Mouse (Mus musculus): ENCODE results near the gene Klhdc10. TPM values are rescaled to one million over a fixed set of nuclear protein-coding genes. Genes with fewer than 3 reads are reported as not detected.

The Klhdc10 gene
- polyA plus RNA-seq, 2 experiments = 9.4 to 12.8 TPM

- ATAC-seq (ENCODE audit: insufficient read depth) (no peak), DNase-seq (ENCODE audit: low read depth in 3 of 3, low spot score in 3 of 3) (no peak)
- Histone ChIP-seq H3K9ac (replicated peaks) (no peak overlapping the region), H3K36me3 (replicated peaks; ENCODE audit: control insufficient read depth, insufficient read depth, low read depth) (peaks cover 86% of the 10 kb centered on the region), H3K4me3 (ENCODE audit: insufficient read depth in 1 of 2, low read depth in 2 of 2, low read length in 2 of 2) (no peak overlapping the region), H3K4me2 (ENCODE audit: low read depth) (no peak overlapping the region), H3K9me3 (ENCODE audit: control insufficient read depth, low read length) (no peaks in the 10 kb centered on the region), H3K27me3 (ENCODE audit: control insufficient read depth, insufficient read depth, low read length) (no peaks in the 10 kb centered on the region), H3K4me1 (replicated peaks; ENCODE audit: control insufficient read depth in 2 of 2, insufficient read depth in 2 of 2, low read length in 1 of 2) (no peaks in the 10 kb centered on the region), H3K27ac (no peak overlapping the region)
- 84% methylated on average over 6 of the region's 6 CpGs for WGBS (ENCODE audit: insufficient replicate concordance)
- TF ChIP-seq CTCF (IDR thresholded peaks at IDR 0.05; ENCODE audit: low read depth) = no peak
- no peak for TF ChIP-seq EP300 (IDR thresholded peaks at IDR 0.05; ENCODE audit: low read depth)
These were observed 84.8 kb downstream of the Klhdc10 start for GRCm38 (mm10) chr6:30486504-30486903.

- TF ChIP-seq CTCF (IDR thresholded peaks at IDR 0.05; ENCODE audit: low read depth) (no peak), EP300 (IDR thresholded peaks at IDR 0.05; ENCODE audit: low read depth) (no peak)
- 36% methylated on average over 3 of the region's 3 CpGs for WGBS (ENCODE audit: insufficient replicate concordance)
- no peak overlapping the region for H3K9ac ChIP-seq (replicated peaks)
- H3K27me3 ChIP-seq (ENCODE audit: control insufficient read depth, insufficient read depth, low read length) = no peaks in the 10 kb centered on the region
- no peaks in the 10 kb centered on the region for H3K9me3 ChIP-seq (ENCODE audit: control insufficient read depth, low read length)
- peaks cover 3% of the 10 kb centered on the region in 2 experiments; a peak in 3 of 4 replicates for H3K4me1 ChIP-seq (replicated peaks; ENCODE audit: control insufficient read depth in 2 of 2, insufficient read depth in 2 of 2, low read length in 1 of 2)
- no peak overlapping the region for H3K4me3 ChIP-seq (ENCODE audit: insufficient read depth in 1 of 2, low read depth in 2 of 2, low read length in 2 of 2)
- peaks cover 67% of the 10 kb centered on the region for H3K36me3 ChIP-seq (replicated peaks; ENCODE audit: control insufficient read depth, insufficient read depth, low read depth)
- ATAC-seq (ENCODE audit: insufficient read depth) = no peak
- H3K27ac ChIP-seq = no peak overlapping the region
- no peak overlapping the region for H3K4me2 ChIP-seq (ENCODE audit: low read depth)
- DNase-seq (ENCODE audit: low read depth in 3 of 3, low spot score in 3 of 3) = no peak
These were observed 97.4 kb downstream of the Klhdc10 start for GRCm38 (mm10) chr6:30499049-30499448.

Other genes starting within 250 kb of the Klhdc10 start
- 13.8 and 18.7 TPM in 2 replicates for gene Ube2h, start 97.3 kb upstream of the Klhdc10 start, polyA plus RNA-seq (2012; rRNA removed)
- gene Ube2h, start 97.3 kb upstream of the Klhdc10 start, polyA plus RNA-seq (2014; fragmentation: Nextera tagmentation; extraction: Ambion mirVana) = 27.4 and 29.6 TPM in 2 replicates
- 11.9 and 13.7 TPM in 2 replicates for gene Zc3hc1, start 10.8 kb upstream of the Klhdc10 start, polyA plus RNA-seq (2012; rRNA removed)
- 23.4 and 24.1 TPM in 2 replicates for gene Zc3hc1, start 10.8 kb upstream of the Klhdc10 start, polyA plus RNA-seq (2014; fragmentation: Nextera tagmentation; extraction: Ambion mirVana)
- gene Tmem209, start 107.9 kb downstream of the Klhdc10 start, polyA plus RNA-seq (2012; rRNA removed) = 15.9 and 17.6 TPM in 2 replicates
- 19.6 and 20.0 TPM in 2 replicates for gene Tmem209, start 107.9 kb downstream of the Klhdc10 start, polyA plus RNA-seq (2014; fragmentation: Nextera tagmentation; extraction: Ambion mirVana)
- 0.10 TPM in 1 of 2 replicates, not detected in the other for gene Ssmem1, start 108.0 kb downstream of the Klhdc10 start, polyA plus RNA-seq (2012; rRNA removed)
- gene Ssmem1, start 108.0 kb downstream of the Klhdc10 start, polyA plus RNA-seq (2014; fragmentation: Nextera tagmentation; extraction: Ambion mirVana) = 0.14 TPM in 1 of 2 replicates, not detected in the other
- gene Cpa2, start 139.7 kb downstream of the Klhdc10 start, polyA plus RNA-seq (2012; rRNA removed) = 0.60 and 0.63 TPM in 2 replicates
- 0.56 and 2.1 TPM in 2 replicates for gene Cpa2, start 139.7 kb downstream of the Klhdc10 start, polyA plus RNA-seq (2014; fragmentation: Nextera tagmentation; extraction: Ambion mirVana)
- 0.05 and 0.07 TPM in 2 replicates for gene Cpa4, start 166.5 kb downstream of the Klhdc10 start, polyA plus RNA-seq (2012; rRNA removed)
- 0.05 TPM in 1 of 2 replicates, not detected in the other for gene Cpa4, start 166.5 kb downstream of the Klhdc10 start, polyA plus RNA-seq (2014; fragmentation: Nextera tagmentation; extraction: Ambion mirVana)
- 0.02 TPM in 1 of 2 replicates, not detected in the other for gene Cpa5, start 209.1 kb downstream of the Klhdc10 start, polyA plus RNA-seq (2012; rRNA removed)
- not detected in 2 replicates for gene Cpa5, start 209.1 kb downstream of the Klhdc10 start, polyA plus RNA-seq (2014; fragmentation: Nextera tagmentation; extraction: Ambion mirVana)
- 1.4 and 2.1 TPM in 2 replicates for gene Cpa1, start 237.3 kb downstream of the Klhdc10 start, polyA plus RNA-seq (2012; rRNA removed)
- gene Cpa1, start 237.3 kb downstream of the Klhdc10 start, polyA plus RNA-seq (2014; fragmentation: Nextera tagmentation; extraction: Ambion mirVana) = 0.11 and 1.5 TPM in 2 replicates